Mouse (Mus musculus) naive thymus-derived CD4-positive, alpha-beta T cell, adult 5 months (primary cell): ENCODE results near the gene Gm5286. TPM values are rescaled to one million over a fixed set of nuclear protein-coding genes. Genes with fewer than 3 reads are reported as not detected.

Experiments
- polyA plus RNA-seq: library from polyadenylated mRNA; unstranded; fragments of 100-300 nt; shearing (Covaris generic); gene quantifications from one replicate; pipeline ENCODE4 v1.2.1, GENCODE M21; 2017

Gene Gm5286
- polyA plus RNA-seq: not detected

DNA sequence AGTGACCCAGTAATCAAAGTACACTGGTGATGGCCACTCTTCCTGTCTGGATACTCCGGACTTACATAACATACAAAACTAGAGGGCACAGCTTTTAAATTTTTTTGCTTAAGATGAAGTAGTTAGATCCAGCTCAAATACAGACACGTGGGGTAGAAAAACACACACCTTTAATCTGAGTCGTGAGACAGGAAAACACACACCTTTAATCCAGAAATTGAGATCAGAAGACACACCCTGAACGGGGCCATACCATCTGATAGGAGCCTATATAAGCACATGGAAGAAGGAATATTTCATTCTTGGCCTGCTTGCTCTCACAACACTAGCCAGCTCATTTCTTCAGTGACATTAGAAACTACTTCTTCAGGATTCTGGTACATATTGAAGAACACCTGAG, at the start of gene Gm5286:
Gene Gm5286 (plus strand): TSS at position 301 of the 400 bp plus-strand sequence.

GRCm38 (mm10) chr3:94178093-94178492, 18.4 kb upstream of the Gm5286 start, which contains the start of gene Gm10696:
Gene Gm10696 (minus strand): TSS chr3:94178193.

Other genes with a start within 250 kb of the Gm5286 start
- not detected for gene Tdpoz5, start 235.4 kb upstream of the Gm5286 start, polyA plus RNA-seq
- gene Gm9125, start 141.8 kb upstream of the Gm5286 start, polyA plus RNA-seq: not detected
- gene Gm10697, start 124.1 kb upstream of the Gm5286 start, polyA plus RNA-seq: not detected
- not detected for gene Gm10696, start 18.5 kb upstream of the Gm5286 start, polyA plus RNA-seq
- not detected for gene Gm4778, start 67.3 kb downstream of the Gm5286 start, polyA plus RNA-seq
- 7.0 TPM for gene Them4, start 113.4 kb downstream of the Gm5286 start, polyA plus RNA-seq
- not detected for gene Them5, start 145.4 kb downstream of the Gm5286 start, polyA plus RNA-seq
- gene C2cd4d, start 165.7 kb downstream of the Gm5286 start, polyA plus RNA-seq: not detected
- 0.35 TPM for gene Rorc, start 176.1 kb downstream of the Gm5286 start, polyA plus RNA-seq
- 0.09 TPM for gene Lingo4, start 201.8 kb downstream of the Gm5286 start, polyA plus RNA-seq
- 5.1 TPM for gene Tdrkh, start 216.6 kb downstream of the Gm5286 start, polyA plus RNA-seq
- 113 TPM for gene Mrpl9, start 246.6 kb downstream of the Gm5286 start, polyA plus RNA-seq
- gene Oaz3, start 247.2 kb downstream of the Gm5286 start, polyA plus RNA-seq: 2.5 TPM